Mouse (Mus musculus): ENCODE measurements around the gene Hbb-bt. TPM values are rescaled to one million over a fixed set of nuclear protein-coding genes. Genes with fewer than 3 reads are reported as not detected.
"Not testable (repeated sequence)": the region's sequence is repeated elsewhere in the genome, so short reads cannot be mapped to it uniquely, and the experiment has no call there.

The Hbb-bt gene
- polyA plus RNA-seq, 1 experiment: not detected

- Histone ChIP-seq H3K4me1 (ENCODE audit: control insufficient read depth, insufficient read depth, low read length) (no peaks in the 10 kb centered on the region), H3K4me3 (ENCODE audit: insufficient read depth, low read length) (no peak overlapping the region), H3K27ac (ENCODE audit: insufficient read depth, low read depth, low read length) (no peak overlapping the region)
- TF ChIP-seq CTCF (IDR thresholded peaks at IDR 0.05; ENCODE audit: low read depth, low read length) (no peak), POLR2A (IDR thresholded peaks at IDR 0.05; ENCODE audit: borderline replicate concordance, low read depth, low read length) (no peak)
These were observed 12.6 kb upstream of the Hbb-bt start for GRCm38 (mm10) chr7:103826255-103826887.

- TF ChIP-seq CTCF (IDR thresholded peaks at IDR 0.05; ENCODE audit: low read depth, low read length) (no peak), POLR2A (IDR thresholded peaks at IDR 0.05; ENCODE audit: borderline replicate concordance, low read depth, low read length) (no peak)
- H3K4me1 ChIP-seq (ENCODE audit: control insufficient read depth, insufficient read depth, low read length): no peaks in the 10 kb centered on the region
- H3K27ac ChIP-seq (ENCODE audit: insufficient read depth, low read depth, low read length): no peak overlapping the region
- H3K4me3 ChIP-seq (ENCODE audit: insufficient read depth, low read length): no peak overlapping the region
These were observed 11.9 kb upstream of the Hbb-bt start for GRCm38 (mm10) chr7:103825536-103826254.

- Histone ChIP-seq H3K4me3 (ENCODE audit: insufficient read depth, low read length) (no peak overlapping the region), H3K27ac (ENCODE audit: insufficient read depth, low read depth, low read length) (no peak overlapping the region), H3K4me1 (ENCODE audit: control insufficient read depth, insufficient read depth, low read length) (no peaks in the 10 kb centered on the region)
- TF ChIP-seq CTCF (IDR thresholded peaks at IDR 0.05; ENCODE audit: low read depth, low read length): no peak
These were observed 10.8 kb upstream of the Hbb-bt start for GRCm38 (mm10) chr7:103824597-103824996.

GRCm38 (mm10) chr7:103815085-103815484 is 1.3 kb upstream of the Hbb-bt start:
- not testable (repeated sequence) for H3K4me1 ChIP-seq (ENCODE audit: control insufficient read depth, insufficient read depth, low read length); H3K27ac ChIP-seq (ENCODE audit: insufficient read depth, low read depth, low read length); H3K4me3 ChIP-seq (ENCODE audit: insufficient read depth, low read length)

- not testable (repeated sequence) for H3K4me3 ChIP-seq (ENCODE audit: insufficient read depth, low read length); H3K27ac ChIP-seq (ENCODE audit: insufficient read depth, low read depth, low read length); H3K4me1 ChIP-seq (ENCODE audit: control insufficient read depth, insufficient read depth, low read length)
These were observed 644 bp downstream of the Hbb-bt start for GRCm38 (mm10) chr7:103813152-103813551.

- no peaks in the 10 kb centered on the region for H3K4me1 ChIP-seq (ENCODE audit: control insufficient read depth, insufficient read depth, low read length)
- no peak overlapping the region for H3K4me3 ChIP-seq (ENCODE audit: insufficient read depth, low read length)
These were observed 1.6 kb downstream of the Hbb-bt start for GRCm38 (mm10) chr7:103812174-103812573.

GRCm38 (mm10) chr7:103811223-103811845 is 2.5 kb downstream of the Hbb-bt start:
- H3K4me3 ChIP-seq (ENCODE audit: insufficient read depth, low read length): no peak overlapping the region
- TF ChIP-seq POLR2A (IDR thresholded peaks at IDR 0.05; ENCODE audit: borderline replicate concordance, low read depth, low read length) (no peak), CTCF (IDR thresholded peaks at IDR 0.05; ENCODE audit: low read depth, low read length) (no peak)
- no peaks in the 10 kb centered on the region for H3K4me1 ChIP-seq (ENCODE audit: control insufficient read depth, insufficient read depth, low read length)
- no peak overlapping the region for H3K27ac ChIP-seq (ENCODE audit: insufficient read depth, low read depth, low read length)

More at GRCm38 (mm10) chr7:103812174-103812573, 1.6 kb downstream of the Hbb-bt start:
- no peak for TF ChIP-seq POLR2A (IDR thresholded peaks at IDR 0.05; ENCODE audit: borderline replicate concordance, low read depth, low read length)
- TF ChIP-seq CTCF (IDR thresholded peaks at IDR 0.05; ENCODE audit: low read depth, low read length): no peak
- no peak overlapping the region for H3K27ac ChIP-seq (ENCODE audit: insufficient read depth, low read depth, low read length)

GRCm38 (mm10) chr7:103810746-103811145 is 3.0 kb downstream of the Hbb-bt start:
- TF ChIP-seq POLR2A (IDR thresholded peaks at IDR 0.05; ENCODE audit: borderline replicate concordance, low read depth, low read length): no peak
- TF ChIP-seq CTCF (IDR thresholded peaks at IDR 0.05; ENCODE audit: low read depth, low read length): no peak
- Histone ChIP-seq H3K27ac (ENCODE audit: insufficient read depth, low read depth, low read length) (no peak overlapping the region), H3K4me3 (ENCODE audit: insufficient read depth, low read length) (no peak overlapping the region), H3K4me1 (ENCODE audit: control insufficient read depth, insufficient read depth, low read length) (no peaks in the 10 kb centered on the region)

- Histone ChIP-seq H3K27ac (ENCODE audit: insufficient read depth, low read depth, low read length) (no peak overlapping the region), H3K4me3 (ENCODE audit: insufficient read depth, low read length) (no peak overlapping the region), H3K4me1 (ENCODE audit: control insufficient read depth, insufficient read depth, low read length) (no peaks in the 10 kb centered on the region)
- TF ChIP-seq CTCF (IDR thresholded peaks at IDR 0.05; ENCODE audit: low read depth, low read length): no peak
- TF ChIP-seq POLR2A (IDR thresholded peaks at IDR 0.05; ENCODE audit: borderline replicate concordance, low read depth, low read length): no peak
These were observed 3.5 kb downstream of the Hbb-bt start for GRCm38 (mm10) chr7:103810296-103810695.

GRCm38 (mm10) chr7:103809801-103810155 is 4.0 kb downstream of the Hbb-bt start:
- Histone ChIP-seq H3K4me3 (ENCODE audit: insufficient read depth, low read length) (no peak overlapping the region), H3K4me1 (ENCODE audit: control insufficient read depth, insufficient read depth, low read length) (no peaks in the 10 kb centered on the region), H3K27ac (ENCODE audit: insufficient read depth, low read depth, low read length) (no peak overlapping the region)
- no peak for TF ChIP-seq CTCF (IDR thresholded peaks at IDR 0.05; ENCODE audit: low read depth, low read length)
- TF ChIP-seq POLR2A (IDR thresholded peaks at IDR 0.05; ENCODE audit: borderline replicate concordance, low read depth, low read length): no peak
